Mouse (Mus musculus) MEL (cell line): ENCODE data around the gene Synpo2l. TPM values are rescaled to one million over a fixed set of nuclear protein-coding genes. Genes with fewer than 3 reads are reported as not detected.

Experiments
- DNase-seq: peaks from one replicate; pipeline ENCODE4 v3.0.0; 2011; ENCODE audit warnings: low read depth, low spot score
- H3K27ac ChIP-seq: 2 replicates; pipeline ENCODE4 v1.5.1; 2012; ENCODE audit warnings: low read depth, mild to moderate bottlenecking, control low read depth, low read length, moderate library complexity; ENCODE audit not compliant: control insufficient read depth
- H3K27me3 ChIP-seq, 2 experiments: fragments of 150-350 bp in 1 of 2; sonication (generic) in 1 of 2; 2 replicates each; pipeline ENCODE4 v1.6.1; 2012; ENCODE audit warnings: low read length in 2 of 2, mild to moderate bottlenecking in 2 of 2, improper control_type of control experiment in 1 of 2, moderate library complexity in 1 of 2; ENCODE audit not compliant: insufficient read depth in 2 of 2, control insufficient read depth in 1 of 2
- H3K36me3 ChIP-seq, 2 experiments: 2 replicates each; pipeline ENCODE4 v1.6.1; 2012 to 2014; ENCODE audit warnings: low read length in 2 of 2, improper control_type of control experiment in 1 of 2, inconsistent platforms in 1 of 2, mild to moderate bottlenecking in 1 of 2; ENCODE audit not compliant: insufficient read depth in 2 of 2, control insufficient read depth in 1 of 2
- H3K4me1 ChIP-seq, 2 experiments: fragments of 150-350 bp in 1 of 2; sonication (generic) in 1 of 2; 2 replicates each; pipeline ENCODE4 v1.6.1; 2012; ENCODE audit warnings: low read length in 2 of 2, improper control_type of control experiment in 1 of 2, mild to moderate bottlenecking in 1 of 2; ENCODE audit not compliant: insufficient read depth in 2 of 2, control insufficient read depth in 1 of 2
- H3K4me3 ChIP-seq, 2 experiments: fragments of 150-350 bp in 1 of 2; sonication (generic) in 1 of 2; 2 replicates each; pipeline ENCODE4 v1.5.1; 2012; ENCODE audit warnings: low read depth in 2 of 2, low read length in 2 of 2, mild to moderate bottlenecking in 2 of 2, moderate library complexity in 2 of 2, control low read depth in 1 of 2, improper control_type of control experiment in 1 of 2; ENCODE audit not compliant: control insufficient read depth in 1 of 2, insufficient read depth in 1 of 2
- H3K79me2 ChIP-seq: 2 replicates; pipeline ENCODE4 v1.6.1; 2012; ENCODE audit warnings: mild to moderate bottlenecking, low read length, moderate library complexity; ENCODE audit not compliant: control insufficient read depth, poor library complexity, insufficient read depth
- H3K9ac ChIP-seq: 2 replicates; pipeline ENCODE4 v1.6.1; 2012; ENCODE audit warnings: low read depth, mild to moderate bottlenecking, control low read depth, low read length, moderate library complexity; ENCODE audit not compliant: control insufficient read depth, poor library complexity, severe bottlenecking
- H3K9me3 ChIP-seq: fragments of 150-350 bp; sonication (generic); replicated peaks from 2 replicates; pipeline ENCODE4 v1.6.1; 2012; ENCODE audit warnings: mild to moderate bottlenecking, low read length, improper control_type of control experiment, moderate library complexity; ENCODE audit not compliant: insufficient read depth
- BHLHE40 ChIP-seq: IDR thresholded peaks from 2 replicates; pipeline ENCODE4 v1.6.1; 2012; ENCODE audit warnings: low read depth, mild to moderate bottlenecking, inconsistent platforms, low read length, improper control_type of control experiment, borderline replicate concordance
- ELF1 ChIP-seq: IDR thresholded peaks from 2 replicates; pipeline ENCODE4 v1.6.1; 2014; ENCODE audit warnings: low read depth, mild to moderate bottlenecking, inconsistent platforms, low read length, improper control_type of control experiment, moderate library complexity
- EP300 ChIP-seq, 2 experiments: IDR thresholded peaks; 2 replicates each; pipeline ENCODE4 v1.6.1; 2011; ENCODE audit warnings: improper control_type of control experiment in 2 of 2, low read length in 2 of 2, low read depth in 1 of 2, mild to moderate bottlenecking in 1 of 2
- ETS1 ChIP-seq: IDR thresholded peaks from 2 replicates; pipeline ENCODE4 v1.6.1; 2012; ENCODE audit warnings: low read depth, mild to moderate bottlenecking, inconsistent platforms, low read length, improper control_type of control experiment, moderate library complexity
- GABPA ChIP-seq: IDR thresholded peaks from 2 replicates; pipeline ENCODE4 v1.6.1; 2012; ENCODE audit warnings: low read depth, mild to moderate bottlenecking, inconsistent platforms, low read length, improper control_type of control experiment, moderate library complexity
- GATA1 ChIP-seq: IDR thresholded peaks from 2 replicates; pipeline ENCODE4 v1.6.1; 2011; ENCODE audit warnings: low read depth, low read length, improper control_type of control experiment
- HCFC1 ChIP-seq: IDR thresholded peaks from 2 replicates; pipeline ENCODE4 v1.6.1; 2012; ENCODE audit warnings: low read depth, mild to moderate bottlenecking, inconsistent platforms, low read length, improper control_type of control experiment, moderate library complexity
- JUND ChIP-seq: IDR thresholded peaks from 2 replicates; pipeline ENCODE4 v1.6.1; 2011; ENCODE audit warnings: low read depth, mild to moderate bottlenecking, improper control_type of control experiment, low read length
- KAT2A ChIP-seq: conservative IDR thresholded peaks from 2 replicates; pipeline ENCODE4 v1.6.1; 2012; ENCODE audit warnings: low read depth, low read length, improper control_type of control experiment, inconsistent platforms
- MAX ChIP-seq: IDR thresholded peaks from 2 replicates; pipeline ENCODE4 v1.6.1; 2011; ENCODE audit warnings: low read length, improper control_type of control experiment
- MXI1 ChIP-seq: IDR thresholded peaks from 2 replicates; pipeline ENCODE4 v1.6.1; 2011; ENCODE audit warnings: mild to moderate bottlenecking, low read depth, low read length, improper control_type of control experiment
- NELFE ChIP-seq: IDR thresholded peaks from 2 replicates; pipeline ENCODE4 v1.6.1; 2011; ENCODE audit warnings: low read depth, low read length, improper control_type of control experiment
- POLR2A ChIP-seq, 2 experiments: IDR thresholded peaks; 2 replicates each; pipeline ENCODE4 v1.6.1; 2011 to 2012; ENCODE audit warnings: low read length in 2 of 2, mild to moderate bottlenecking in 2 of 2, control low read depth in 1 of 2, improper control_type of control experiment in 1 of 2, low read depth in 1 of 2, moderate library complexity in 1 of 2; ENCODE audit not compliant: control insufficient read depth in 1 of 2, insufficient read depth in 1 of 2, poor library complexity in 1 of 2
- POLR2AphosphoS2 ChIP-seq: IDR thresholded peaks from 2 replicates; pipeline ENCODE4 v1.6.1; 2011; ENCODE audit warnings: low read length, improper control_type of control experiment
- POLR2AphosphoS5 ChIP-seq: IDR thresholded peaks from 2 replicates; pipeline ENCODE4 v1.6.1; 2012; ENCODE audit warnings: low read depth, borderline replicate concordance, mild to moderate bottlenecking, inconsistent platforms, low read length, moderate library complexity, mixed read lengths
- RAD21 ChIP-seq: IDR thresholded peaks from 2 replicates; pipeline ENCODE4 v1.6.1; 2011; ENCODE audit warnings: mild to moderate bottlenecking, low read depth, low read length, improper control_type of control experiment
- RCOR1 ChIP-seq: IDR thresholded peaks from 2 replicates; pipeline ENCODE4 v1.6.1; 2012; ENCODE audit warnings: low read depth, mild to moderate bottlenecking, inconsistent platforms, low read length, improper control_type of control experiment
- SMC3 ChIP-seq: IDR thresholded peaks from 2 replicates; pipeline ENCODE4 v1.6.1; 2011; ENCODE audit warnings: low read depth, low read length, improper control_type of control experiment
- TBP ChIP-seq: IDR thresholded peaks from 2 replicates; pipeline ENCODE4 v1.8.0; 2011; ENCODE audit warnings: low read depth, low read length, improper control_type of control experiment
- UBTF ChIP-seq: IDR thresholded peaks from 2 replicates; pipeline ENCODE4 v1.6.1; 2012; ENCODE audit warnings: low read depth, mild to moderate bottlenecking, inconsistent platforms, low read length, improper control_type of control experiment, moderate library complexity, borderline replicate concordance; ENCODE audit not compliant: insufficient read depth
- ZC3H11A ChIP-seq: IDR thresholded peaks from 2 replicates; pipeline ENCODE4 v1.6.1; 2012; ENCODE audit warnings: low read depth, mild to moderate bottlenecking, inconsistent platforms, low read length, improper control_type of control experiment
- ZKSCAN1 ChIP-seq: IDR thresholded peaks from 2 replicates; pipeline ENCODE4 v1.6.1; 2012; ENCODE audit warnings: low read depth, mild to moderate bottlenecking, inconsistent platforms, low read length, improper control_type of control experiment, moderate library complexity
- ZNF384 ChIP-seq: IDR thresholded peaks from 2 replicates; pipeline ENCODE4 v1.6.1; 2012; ENCODE audit warnings: low read depth, mild to moderate bottlenecking, inconsistent platforms, low read length, improper control_type of control experiment
- polyA plus RNA-seq, 2 experiments: library from polyadenylated mRNA; stranded (reverse) in 1 of 2; unstranded in 1 of 2; fragments of >175 nt in 1 of 2; fragments of >200 nt in 1 of 2; gene quantifications; 2 replicates each; pipeline versions ENCODE4 v1.2.1 to v1.2.4; 2012; ENCODE audit warnings: low replicate concordance in 2 of 2, low read depth in 1 of 2; ENCODE audit not compliant: insufficient read length in 2 of 2, insufficient read depth in 1 of 2, missing spikeins in 1 of 2
- total RNA-seq: library from RNA; depleted of rRNA; stranded (reverse); fragments of 300-350 nt; gene quantifications from 2 replicates; pipeline ENCODE4 v1.2.3, GENCODE M21; 2012

Gene Synpo2l
- total and polyA plus RNA-seq, 3 experiments: 0.04 to 0.06 TPM; not detected in 1

DNA sequence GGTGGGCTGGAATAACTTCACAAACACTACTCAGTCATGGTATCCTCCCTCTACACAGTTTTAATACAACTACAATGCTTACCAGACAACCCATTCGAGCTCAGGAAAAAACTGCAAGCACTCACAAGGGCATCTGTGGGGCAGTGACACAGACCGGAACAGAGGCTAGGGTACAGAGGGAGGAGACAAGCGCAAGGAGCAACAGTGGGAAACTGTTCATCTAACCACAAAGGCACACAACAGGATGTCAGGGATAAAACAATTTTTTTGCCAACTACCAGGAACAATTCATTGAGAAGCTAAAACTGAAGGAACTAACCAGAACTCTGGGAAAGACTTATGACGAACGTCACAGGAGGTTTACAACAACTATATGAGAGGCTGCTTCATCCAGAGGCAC lies 49.9 kb downstream of the Synpo2l start:
- Histone ChIP-seq H3K4me3 (no peak overlapping the region), H3K9me3 (no peaks in the 10 kb centered on the region), H3K27me3 (no peaks in the 10 kb centered on the region), H3K4me1 (peaks cover 0 to 6% of the 10 kb centered on the region in 2 experiments; a peak in 1 of 4 replicates), H3K27ac (no peak overlapping the region), H3K79me2 (no peaks in the 10 kb centered on the region), H3K36me3 (peaks cover 0 to 12% of the 10 kb centered on the region in 2 experiments; a peak in 2 of 4 replicates), H3K9ac (no peak overlapping the region)
- DNase-seq: no peak
- TF ChIP-seq GABPA: no peak
- TF ChIP-seq POLR2A (IDR thresholded peaks at IDR 0.05; ENCODE audit: control insufficient read depth in 1 of 2, insufficient read depth in 1 of 2, low read depth in 1 of 2, low read length in 2 of 2, poor library complexity in 1 of 2): no peak
- no peak for TF ChIP-seq ZC3H11A
- TF ChIP-seq BHLHE40: no peak
- TF ChIP-seq POLR2AphosphoS5: no peak
- no peak for TF ChIP-seq POLR2AphosphoS2
- TF ChIP-seq MXI1: no peak
- TF ChIP-seq SMC3: no peak
- TF ChIP-seq EP300 (IDR thresholded peaks at IDR 0.05; ENCODE audit: low read depth in 1 of 2, low read length in 2 of 2): no peak
- TF ChIP-seq GATA1: no peak
- TF ChIP-seq NELFE: no peak
- no peak for TF ChIP-seq ZNF384

DNA sequence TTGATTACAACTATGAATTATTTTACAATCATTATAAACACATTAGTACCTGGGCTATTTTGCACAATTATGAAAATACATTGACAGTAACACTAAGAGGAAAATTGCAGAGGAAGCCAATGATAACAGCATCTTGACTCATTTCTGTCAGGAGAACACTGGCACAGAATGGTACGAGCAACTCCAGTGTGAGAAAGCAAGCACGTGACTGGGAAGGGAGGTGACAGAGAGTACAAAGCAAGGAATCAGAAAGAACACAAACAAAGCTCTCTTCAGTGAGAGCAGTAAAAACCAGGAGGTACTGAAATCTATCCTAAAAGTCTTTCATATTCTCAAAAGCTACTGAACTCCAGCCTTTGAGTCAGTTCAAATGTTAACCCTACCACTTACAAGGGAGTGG lies 51.7 kb downstream of the Synpo2l start:
- H3K79me2 ChIP-seq: no peaks in the 10 kb centered on the region
- H3K4me1 ChIP-seq: no peaks in the 10 kb centered on the region
- H3K9ac ChIP-seq: no peak overlapping the region
- no peaks in the 10 kb centered on the region for H3K9me3 ChIP-seq
- H3K4me3 ChIP-seq: no peak overlapping the region
- no peak overlapping the region for H3K27ac ChIP-seq
- TF ChIP-seq NELFE (no peak), TBP (no peak), GABPA (no peak)
- H3K27me3 ChIP-seq: no peaks in the 10 kb centered on the region
- peaks cover 0 to 6% of the 10 kb centered on the region in 2 experiments; a peak in 2 of 4 replicates for H3K36me3 ChIP-seq
- DNase-seq: no peak

DNA sequence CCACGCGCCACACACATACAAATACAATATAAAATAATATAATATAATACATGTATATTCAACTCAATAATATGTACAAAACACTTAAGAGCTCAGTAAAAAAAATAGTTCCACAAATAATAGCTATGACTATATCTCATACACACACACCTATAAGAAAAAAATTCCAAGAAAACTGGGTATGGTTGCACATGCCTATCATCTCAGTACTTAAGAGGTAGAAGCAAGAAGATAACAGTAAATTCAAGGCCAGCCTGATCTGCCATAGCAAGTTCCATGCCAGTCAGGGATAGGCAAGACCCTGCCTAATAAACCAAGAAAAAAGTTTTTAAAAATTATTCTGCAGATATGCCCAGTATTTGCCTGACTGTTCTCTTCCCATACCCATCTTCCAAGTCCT lies 53.1 kb downstream of the Synpo2l start:
- Histone ChIP-seq H3K36me3 (peaks cover 0 to 6% of the 10 kb centered on the region in 2 experiments; a peak in 2 of 4 replicates), H3K4me1 (no peaks in the 10 kb centered on the region), H3K27me3 (no peaks in the 10 kb centered on the region), H3K4me3 (no peak overlapping the region), H3K9me3 (no peaks in the 10 kb centered on the region), H3K27ac (no peak overlapping the region), H3K9ac (no peak overlapping the region), H3K79me2 (no peaks in the 10 kb centered on the region)
- no peak for DNase-seq
- TF ChIP-seq MXI1 (no peak), KAT2A (no peak), POLR2A (IDR thresholded peaks at IDR 0.05; ENCODE audit: control insufficient read depth in 1 of 2, insufficient read depth in 1 of 2, low read depth in 1 of 2, low read length in 2 of 2, poor library complexity in 1 of 2) (no peak), GATA1 (no peak), MAX (no peak), UBTF (no peak), ZKSCAN1 (no peak), JUND (no peak), NELFE (no peak), RCOR1 (no peak), ZC3H11A (no peak), RAD21 (no peak), ETS1 (no peak), ZNF384 (no peak), HCFC1 (no peak), ELF1 (no peak)
